Mouse (Mus musculus): ENCODE measurements around the gene Cic. TPM values are rescaled to one million over a fixed set of nuclear protein-coding genes. Genes with fewer than 3 reads are reported as not detected.

Gene Cic
- polyA plus RNA-seq, 1 experiment from 2014 or later = 46.3 TPM

GRCm38 (mm10) chr7:25279861-25280791 lies 12.6 kb downstream of the Cic start:
- WGBS = 0% methylated on average over 6 of the region's 6 CpGs
- no peaks in the 10 kb centered on the region for H3K27me3 ChIP-seq
- peak overlapping the region; percentile 86 for H3K4me3 ChIP-seq (replicated peaks)
- H3K4me1 ChIP-seq = peaks cover 73% of the 10 kb centered on the region
- H3K27ac ChIP-seq (replicated peaks) = peak overlapping the region; percentile 100
- no peaks in the 10 kb centered on the region for H3K9me3 ChIP-seq (replicated peaks)
- peak overlapping the region; percentile 80 for H3K4me2 ChIP-seq (replicated peaks)
- peak; percentile 45 for ATAC-seq (ENCODE audit: insufficient number of reproducible peaks, low FRiP score, low TSS enrichment, low read depth)
- H3K9ac ChIP-seq = peak overlapping the region; percentile 26
- peaks cover 4% of the 10 kb centered on the region for H3K36me3 ChIP-seq

GRCm38 (mm10) chr7:25281166-25281733 lies 13.7 kb downstream of the Cic start:
- ATAC-seq (ENCODE audit: insufficient number of reproducible peaks, low FRiP score, low TSS enrichment, low read depth) = no peak
- Histone ChIP-seq H3K9ac (peak overlapping the region; percentile 23; the same call in 1 of the 2 replicates), H3K4me3 (replicated peaks) (peak overlapping the region; percentile 86), H3K4me1 (peaks cover 62% of the 10 kb centered on the region), H3K36me3 (peaks cover 15% of the 10 kb centered on the region), H3K27ac (replicated peaks) (peak overlapping the region; percentile 100), H3K4me2 (replicated peaks) (peak overlapping the region; percentile 80), H3K9me3 (replicated peaks) (no peaks in the 10 kb centered on the region), H3K27me3 (no peaks in the 10 kb centered on the region)
- 16% methylated on average over 12 of the region's 12 CpGs for WGBS

- H3K4me2 ChIP-seq (replicated peaks) = peak overlapping the region; percentile 80
- peak overlapping the region; percentile 69 for H3K9ac ChIP-seq
- no peaks in the 10 kb centered on the region for H3K9me3 ChIP-seq (replicated peaks)
- H3K36me3 ChIP-seq = peaks cover 22% of the 10 kb centered on the region
- peak overlapping the region; percentile 86 for H3K4me3 ChIP-seq (replicated peaks)
- H3K27me3 ChIP-seq = no peaks in the 10 kb centered on the region
- H3K4me1 ChIP-seq = peaks cover 55% of the 10 kb centered on the region
- under 1% methylated on average over 88 of the region's 108 CpGs for WGBS
- H3K27ac ChIP-seq (replicated peaks) = peak overlapping the region; percentile 100
- peak; percentile 83 for ATAC-seq (ENCODE audit: insufficient number of reproducible peaks, low FRiP score, low TSS enrichment, low read depth)
These were observed 14.5 kb downstream of the Cic start for GRCm38 (mm10) chr7:25281734-25282601.

DNA sequence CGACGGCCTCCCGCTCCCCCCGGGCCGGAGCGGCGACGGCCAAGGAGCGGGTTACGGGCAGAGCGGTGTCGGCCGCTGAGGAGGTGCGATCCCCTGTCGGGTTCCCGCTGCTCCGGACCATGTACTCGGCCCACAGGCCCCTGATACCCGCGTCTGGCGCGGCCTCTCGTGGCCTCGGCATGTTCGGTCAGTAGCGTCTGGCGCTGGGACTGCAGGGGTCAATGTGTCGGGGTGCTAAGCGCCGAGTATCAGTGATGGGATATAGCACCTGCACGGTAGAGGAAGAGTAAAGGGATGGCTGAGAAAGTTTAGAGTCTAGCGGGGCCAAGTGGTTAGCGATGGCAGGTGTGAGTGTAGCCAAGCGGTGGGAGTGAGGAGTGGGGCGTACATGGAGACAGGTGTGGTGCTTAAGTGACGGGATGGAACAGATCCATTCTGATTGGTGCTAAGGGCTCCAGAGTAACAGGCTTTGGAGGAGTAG lies 15.3 kb downstream of the Cic start:
- Histone ChIP-seq H3K27me3 (no peaks in the 10 kb centered on the region), H3K4me3 (replicated peaks) (peak overlapping the region; percentile 86), H3K36me3 (peaks cover 30% of the 10 kb centered on the region), H3K9me3 (replicated peaks) (no peaks in the 10 kb centered on the region), H3K4me2 (replicated peaks) (peak overlapping the region; percentile 80), H3K4me1 (peaks cover 47% of the 10 kb centered on the region), H3K9ac (peak overlapping the region; percentile 69), H3K27ac (replicated peaks) (peak overlapping the region; percentile 100)
- ATAC-seq (ENCODE audit: insufficient number of reproducible peaks, low FRiP score, low TSS enrichment, low read depth) = no peak
- WGBS = 0% methylated on average over 26 of the region's 36 CpGs

DNA sequence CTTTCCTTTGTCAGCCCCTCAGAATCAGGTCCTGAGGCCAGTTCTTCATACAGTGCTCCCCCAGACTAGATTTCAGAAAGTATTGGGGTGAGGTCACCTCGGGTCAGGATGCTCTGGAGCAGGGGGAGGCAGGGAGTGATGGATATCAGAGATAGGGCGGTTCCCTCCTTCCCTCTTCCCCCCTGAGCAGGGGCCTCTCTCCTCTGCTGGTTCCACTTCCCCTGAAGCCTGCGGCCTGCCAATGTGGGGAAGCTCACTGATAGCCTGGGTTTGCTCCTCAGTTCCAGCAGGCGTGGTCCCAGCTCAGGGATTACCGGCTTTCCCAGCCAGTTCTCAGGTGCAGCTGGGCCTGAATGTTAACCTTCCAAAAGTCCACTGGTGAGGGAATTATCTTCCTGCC lies 16.1 kb downstream of the Cic start:
- Histone ChIP-seq H3K9ac (peak overlapping the region; percentile 69), H3K36me3 (peaks cover 39% of the 10 kb centered on the region), H3K4me1 (peaks cover 44% of the 10 kb centered on the region), H3K4me3 (replicated peaks) (peak overlapping the region; percentile 86), H3K27ac (replicated peaks) (peak overlapping the region; percentile 100), H3K4me2 (replicated peaks) (peak overlapping the region; percentile 80), H3K9me3 (replicated peaks) (no peaks in the 10 kb centered on the region), H3K27me3 (no peaks in the 10 kb centered on the region)
- WGBS = 4% methylated on average over 5 of the region's 5 CpGs
- no peak for ATAC-seq (ENCODE audit: insufficient number of reproducible peaks, low FRiP score, low TSS enrichment, low read depth)

DNA sequence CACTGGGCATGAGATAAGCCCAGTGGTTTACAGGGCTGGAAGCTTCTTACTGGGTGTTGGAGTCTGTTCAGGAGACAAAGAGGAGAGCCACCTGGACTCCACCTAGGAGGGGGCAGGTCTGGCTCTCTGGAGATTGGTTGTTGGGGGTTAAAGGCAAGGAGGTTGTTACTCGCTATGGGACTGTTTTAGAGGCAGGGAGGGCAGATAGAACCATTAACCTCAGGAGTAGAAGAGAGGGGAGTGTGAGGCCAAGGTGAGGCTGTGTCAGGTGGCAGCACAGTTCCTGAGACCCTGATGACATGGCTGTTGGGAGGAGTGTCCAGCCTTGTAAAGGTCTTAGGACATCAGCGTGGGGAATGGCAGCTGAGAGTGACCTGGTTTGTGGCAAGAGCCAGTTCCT lies 16.7 kb downstream of the Cic start:
- 57% methylated on average over 2 of the region's 2 CpGs for WGBS
- Histone ChIP-seq H3K27me3 (no peaks in the 10 kb centered on the region), H3K27ac (replicated peaks) (peak overlapping the region; percentile 100), H3K9me3 (replicated peaks) (no peaks in the 10 kb centered on the region), H3K36me3 (peaks cover 44% of the 10 kb centered on the region), H3K4me3 (replicated peaks) (peak overlapping the region; percentile 86), H3K4me2 (replicated peaks) (peak overlapping the region; percentile 80), H3K9ac (peak overlapping the region; percentile 69), H3K4me1 (peaks cover 44% of the 10 kb centered on the region)
- no peak for ATAC-seq (ENCODE audit: insufficient number of reproducible peaks, low FRiP score, low TSS enrichment, low read depth)

DNA sequence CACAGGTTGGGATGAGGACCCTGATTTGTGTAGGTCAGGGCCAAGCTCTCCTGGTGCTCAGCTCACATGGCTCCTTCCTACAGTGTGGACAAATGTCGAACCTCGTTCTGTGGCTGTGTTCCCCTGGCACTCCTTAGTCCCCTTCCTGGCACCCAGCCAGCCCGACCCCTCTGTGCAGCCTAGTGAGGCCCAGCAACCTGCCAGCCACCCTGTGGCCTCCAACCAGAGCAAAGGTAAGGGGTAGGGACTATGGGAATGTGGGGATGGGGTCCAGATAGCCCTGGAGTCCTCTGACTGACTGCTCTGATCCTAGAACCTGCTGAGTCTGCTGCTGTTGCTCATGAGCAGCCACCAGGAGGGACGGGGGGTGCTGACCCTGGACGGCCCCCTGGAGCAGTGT lies 17.3 kb downstream of the Cic start:
- H3K4me3 ChIP-seq (replicated peaks) = peak overlapping the region; percentile 86; the same call in 1 of the 2 replicates
- H3K4me1 ChIP-seq = peaks cover 41% of the 10 kb centered on the region
- H3K9me3 ChIP-seq (replicated peaks) = no peaks in the 10 kb centered on the region
- peaks cover 50% of the 10 kb centered on the region for H3K36me3 ChIP-seq
- 59% methylated on average over 5 of the region's 5 CpGs for WGBS
- H3K9ac ChIP-seq = no peak overlapping the region
- peak overlapping the region; percentile 80; the same call in 1 of the 2 replicates for H3K4me2 ChIP-seq (replicated peaks)
- no peaks in the 10 kb centered on the region for H3K27me3 ChIP-seq
- H3K27ac ChIP-seq (replicated peaks) = peak overlapping the region; percentile 100; the same call in 1 of the 2 replicates
- no peak for ATAC-seq (ENCODE audit: insufficient number of reproducible peaks, low FRiP score, low TSS enrichment, low read depth)

GRCm38 (mm10) chr7:25285511-25286238 lies 18.2 kb downstream of the Cic start:
- Histone ChIP-seq H3K9me3 (replicated peaks) (no peaks in the 10 kb centered on the region), H3K27ac (replicated peaks) (no peak overlapping the region), H3K9ac (no peak overlapping the region), H3K27me3 (no peaks in the 10 kb centered on the region), H3K4me2 (replicated peaks) (no peak overlapping the region), H3K4me3 (replicated peaks) (no peak overlapping the region), H3K4me1 (peaks cover 36% of the 10 kb centered on the region), H3K36me3 (peaks cover 60% of the 10 kb centered on the region)
- WGBS = 85% methylated on average over 20 of the region's 20 CpGs
- ATAC-seq (ENCODE audit: insufficient number of reproducible peaks, low FRiP score, low TSS enrichment, low read depth) = no peak

DNA sequence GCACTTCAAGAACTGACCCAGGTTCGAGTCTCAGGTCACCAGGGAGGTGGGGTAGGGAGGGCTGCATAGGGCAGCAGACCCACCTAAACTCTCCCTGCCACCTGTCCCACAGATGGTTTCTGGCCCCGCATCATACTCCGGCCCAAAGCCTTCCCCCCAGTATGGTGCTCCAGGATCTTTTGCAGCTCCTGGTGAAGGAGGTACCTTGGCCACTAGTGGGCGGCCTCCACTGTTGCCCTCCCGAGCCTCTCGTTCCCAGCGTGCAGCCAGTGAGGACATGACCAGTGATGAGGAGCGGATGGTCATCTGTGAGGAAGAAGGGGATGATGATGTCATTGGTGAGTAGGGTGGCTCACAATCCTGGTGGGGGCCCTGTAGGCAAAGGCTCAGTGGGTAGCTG lies 19.5 kb downstream of the Cic start:
- peaks cover 73% of the 10 kb centered on the region for H3K36me3 ChIP-seq
- 0 out of 2 replicates have a peak overlapping the region, but pooled peaks have one; percentile 7 for H3K27ac ChIP-seq (replicated peaks)
- ATAC-seq (ENCODE audit: insufficient number of reproducible peaks, low FRiP score, low TSS enrichment, low read depth) = no peak
- no peak overlapping the region for H3K4me2 ChIP-seq (replicated peaks)
- H3K9ac ChIP-seq = no peak overlapping the region
- WGBS = 77% methylated on average over 8 of the region's 8 CpGs
- H3K27me3 ChIP-seq = no peaks in the 10 kb centered on the region
- no peak overlapping the region for H3K4me3 ChIP-seq (replicated peaks)
- H3K4me1 ChIP-seq = peaks cover 36% of the 10 kb centered on the region
- no peaks in the 10 kb centered on the region for H3K9me3 ChIP-seq (replicated peaks)

DNA sequence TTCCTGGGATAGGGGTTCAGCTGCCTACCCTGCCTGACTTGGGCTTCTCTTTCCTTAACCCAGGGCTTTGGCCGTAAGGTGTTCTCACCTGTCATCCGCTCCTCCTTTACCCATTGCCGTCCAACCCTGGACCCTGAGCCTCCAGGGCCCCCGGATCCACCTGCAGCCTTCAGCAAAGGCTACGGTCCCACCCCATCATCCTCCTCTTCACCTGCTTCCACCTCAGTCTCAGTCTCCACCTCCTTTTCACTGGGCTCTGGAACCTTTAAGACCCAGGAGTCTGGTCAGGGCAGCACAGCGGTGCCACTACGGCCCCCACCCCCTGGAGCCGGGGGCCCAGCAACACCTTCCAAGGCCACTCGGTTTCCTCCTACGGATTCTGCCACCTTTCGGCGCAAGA lies 20.5 kb downstream of the Cic start:
- H3K27ac ChIP-seq (replicated peaks) = no peak overlapping the region
- peaks cover 36% of the 10 kb centered on the region for H3K4me1 ChIP-seq
- peaks cover 83% of the 10 kb centered on the region for H3K36me3 ChIP-seq
- H3K27me3 ChIP-seq = no peaks in the 10 kb centered on the region
- no peak for ATAC-seq (ENCODE audit: insufficient number of reproducible peaks, low FRiP score, low TSS enrichment, low read depth)
- H3K4me2 ChIP-seq (replicated peaks) = no peak overlapping the region
- WGBS = 89% methylated on average over 12 of the region's 12 CpGs
- H3K9ac ChIP-seq = no peak overlapping the region
- H3K4me3 ChIP-seq (replicated peaks) = no peak overlapping the region
- H3K9me3 ChIP-seq (replicated peaks) = no peaks in the 10 kb centered on the region

All from embryonic facial prominence, embryonic 15.5 days (tissue).